Mouse (Mus musculus): ENCODE data around the gene Dydc2. TPM values are rescaled to one million over a fixed set of nuclear protein-coding genes. Genes with fewer than 3 reads are reported as not detected.

Gene Dydc2
- total RNA-seq, 2 experiments from 2014 or later, result not detected

DNA sequence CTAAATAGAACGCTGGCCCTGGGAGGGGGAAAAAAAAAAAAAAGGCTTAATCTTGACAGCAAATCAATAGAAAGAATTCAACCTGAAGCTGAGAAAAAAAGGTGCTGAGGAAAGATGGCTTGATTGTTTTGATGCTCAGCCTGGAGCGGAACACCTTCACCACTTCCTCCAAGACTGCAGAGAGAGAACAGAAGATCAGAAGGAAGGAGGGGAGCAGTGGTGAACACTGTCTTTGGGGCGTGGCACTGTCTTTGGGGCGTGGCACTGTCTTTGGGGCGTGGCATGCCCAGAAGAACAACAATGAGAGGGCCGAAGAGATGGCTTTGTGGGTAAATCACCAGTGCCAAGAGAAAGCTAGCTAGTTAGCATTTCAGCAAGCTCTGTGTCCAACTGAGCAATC is 18.5 kb downstream of the Dydc2 start:
- intact Hi-C loops (cut with DNase I), result no loop called here
- DNase-seq (ENCODE audit: low spot score), result no peak

DNA sequence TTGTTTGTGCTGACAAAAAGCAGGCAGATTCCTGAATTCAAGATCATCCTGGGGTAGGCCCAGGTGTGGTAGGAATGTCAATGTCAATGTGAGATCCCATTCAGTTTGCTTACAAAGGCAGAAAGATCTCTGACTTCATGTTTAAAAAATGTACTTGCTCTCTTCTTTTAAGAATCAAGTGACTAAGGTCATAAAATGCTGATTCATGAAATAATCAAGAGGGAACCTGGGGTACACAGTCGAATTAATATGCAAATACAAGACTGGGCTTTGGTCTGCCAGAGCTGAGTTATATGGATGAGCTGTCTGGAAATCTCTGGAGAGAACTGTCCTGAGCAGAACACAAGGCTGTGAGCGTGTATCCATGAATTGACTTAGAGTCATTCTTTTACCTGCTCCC is 21.6 kb downstream of the Dydc2 start:
- DNase-seq (ENCODE audit: low spot score), result no peak
- intact Hi-C loops (cut with DNase I), result no loop called here

- intact Hi-C loops (cut with DNase I), result loop anchor here (1.0 to 10.0 kb wide), 2 partner anchors 56 to 1500 kb away; no protein-coding TSS in a partner anchor
- DNase-seq (ENCODE audit: low spot score), result no peak
Measured at GRCm38 (mm10) chr14:41035146-41035798, 33.7 kb downstream of the Dydc2 start.

DNA sequence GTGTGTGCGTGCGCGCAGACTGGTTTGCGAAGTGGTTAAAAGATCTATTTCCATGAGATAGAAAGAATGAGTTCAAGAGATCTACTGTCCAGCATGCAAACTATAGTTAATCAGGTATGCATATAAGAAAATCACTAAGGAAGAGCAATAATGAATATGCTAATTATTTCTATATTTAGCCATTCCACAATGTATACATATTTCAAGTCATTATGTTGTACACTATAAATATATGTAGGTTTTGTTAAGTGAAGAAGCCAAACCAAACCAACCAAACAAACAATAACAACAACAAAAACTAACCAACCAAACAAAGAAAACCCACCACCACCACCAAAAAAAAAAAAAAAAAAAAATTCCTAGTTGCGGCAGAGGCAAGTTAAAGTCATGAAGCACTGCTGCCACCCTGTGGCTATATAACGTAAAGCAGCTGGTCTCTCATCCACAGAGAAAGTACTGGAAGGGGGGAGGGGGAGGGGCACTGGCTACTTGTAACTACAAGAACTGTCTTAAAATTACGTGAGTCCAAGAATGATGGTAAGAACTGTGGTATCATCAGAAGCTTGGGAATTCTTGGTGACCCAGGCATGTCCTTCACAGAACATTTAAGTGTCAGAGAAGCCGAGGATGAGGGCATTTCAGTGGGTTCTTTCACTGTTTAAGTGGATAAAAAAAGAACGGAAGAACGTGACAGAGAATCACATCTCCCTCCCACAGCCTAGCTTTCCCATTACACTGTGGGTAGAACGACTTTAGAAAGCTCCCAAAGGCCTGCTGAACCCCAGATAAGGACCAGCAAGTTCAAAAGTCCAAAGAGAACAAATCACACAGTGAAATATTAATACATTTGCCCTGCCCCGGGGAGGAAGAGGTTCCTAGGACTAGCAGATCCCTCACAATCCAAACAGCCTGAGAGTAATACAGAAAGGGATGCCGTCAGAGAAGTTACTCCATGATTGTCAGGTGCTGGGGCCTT is 35.6 kb downstream of the Dydc2 start:
- DNase-seq (ENCODE audit: low spot score), result peak; percentile 21
- intact Hi-C loops (cut with DNase I), result loop anchor here (2.0 to 10.0 kb wide), 2 partner anchors 117 to 1499 kb away; no protein-coding TSS in a partner anchor

DNA sequence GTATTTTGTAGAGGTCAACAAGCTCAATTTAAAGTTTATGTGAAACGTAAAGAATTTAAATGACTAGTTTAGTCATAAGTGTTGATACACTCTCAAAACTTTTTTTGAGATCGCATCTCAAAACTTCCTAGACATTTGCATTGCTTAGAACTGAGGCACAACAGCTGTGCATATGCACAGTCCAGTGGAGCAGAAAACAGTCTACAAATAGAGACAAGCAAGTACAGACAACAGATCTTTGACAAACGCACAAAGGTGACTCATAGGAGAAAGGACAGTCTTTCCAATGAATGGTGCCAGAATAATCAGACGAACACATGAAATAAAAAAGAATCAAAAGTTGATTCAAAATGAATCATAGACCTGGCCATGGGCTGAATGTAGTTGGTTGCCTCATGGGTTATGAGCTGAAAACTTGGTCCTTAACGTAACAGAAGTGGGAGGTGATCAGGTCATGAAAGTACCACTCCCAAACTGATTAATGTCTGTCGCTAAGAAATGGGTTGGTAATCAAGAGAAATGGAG is 38.0 kb downstream of the Dydc2 start:
- intact Hi-C loops (cut with DNase I), result loop anchor here (10.0 kb wide), 1 partner anchor 1496 kb away; no protein-coding TSS in a partner anchor
- no peak for DNase-seq (ENCODE audit: low spot score)

- no peak for DNase-seq (ENCODE audit: low spot score)
- intact Hi-C loops (cut with DNase I), result no loop called here
Measured at GRCm38 (mm10) chr14:41029303-41029702, 39.7 kb downstream of the Dydc2 start.

GRCm38 (mm10) chr14:41025594-41026284 is 43.3 kb downstream of the Dydc2 start:
- intact Hi-C loops (cut with DNase I), result no loop called here
- DNase-seq (ENCODE audit: low spot score), result no peak

GRCm38 (mm10) chr14:41025087-41025486 is 43.9 kb downstream of the Dydc2 start:
- no peak for DNase-seq (ENCODE audit: low spot score)
- intact Hi-C loops (cut with DNase I), result no loop called here

- intact Hi-C loops (cut with DNase I), result no loop called here
- no peak for DNase-seq (ENCODE audit: low spot score)
Measured at GRCm38 (mm10) chr14:41021246-41021645, 47.8 kb downstream of the Dydc2 start.

DNA sequence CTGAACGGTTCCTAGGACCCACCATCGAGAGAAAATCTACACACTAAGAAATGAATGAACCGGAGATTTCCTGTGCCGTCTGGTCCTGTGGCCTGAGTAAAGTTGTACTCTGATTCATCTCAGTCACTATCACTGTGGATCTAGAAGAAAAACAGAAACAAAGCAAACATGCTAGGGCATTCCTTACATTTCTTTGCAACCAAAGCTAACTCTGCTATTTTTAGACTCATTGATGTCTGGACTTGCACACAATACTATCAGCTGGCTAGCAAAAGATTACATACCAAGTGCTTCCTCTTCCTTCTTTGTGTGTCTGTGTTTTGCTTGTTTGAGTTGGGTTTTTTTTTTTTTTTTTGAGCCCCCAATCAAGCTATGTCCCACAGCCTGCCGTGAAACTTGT is 51.5 kb downstream of the Dydc2 start:
- DNase-seq (ENCODE audit: low spot score), result no peak
- intact Hi-C loops (cut with DNase I), result no loop called here

DNA sequence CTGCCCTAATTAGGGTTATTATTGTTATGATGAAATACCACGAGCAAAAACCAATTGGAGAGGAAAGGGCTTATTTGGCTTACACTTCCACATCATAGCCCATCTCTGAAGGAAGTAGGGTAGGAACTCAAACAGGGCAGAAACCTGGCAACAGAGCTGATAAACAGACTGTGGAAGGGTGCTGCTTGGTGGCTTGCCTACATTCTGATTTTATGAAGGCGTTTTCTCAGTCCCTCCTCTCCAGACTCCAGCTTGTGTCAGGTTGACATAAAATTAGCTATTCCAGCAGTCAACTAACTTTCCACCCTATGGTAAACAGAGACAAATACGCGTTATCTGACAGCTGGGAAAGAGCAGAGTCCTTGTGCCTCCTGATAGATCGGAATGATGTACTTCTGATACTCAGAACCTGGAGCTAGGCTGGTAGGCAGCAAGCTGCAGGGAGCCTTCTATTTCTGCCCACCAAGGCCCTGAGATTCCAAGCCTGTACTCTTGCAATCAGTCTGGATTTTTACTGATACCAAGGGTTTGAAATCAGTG is 54.2 kb downstream of the Dydc2 start:
- intact Hi-C loops (cut with DNase I), result no loop called here
- DNase-seq (ENCODE audit: low spot score), result no peak

DNA sequence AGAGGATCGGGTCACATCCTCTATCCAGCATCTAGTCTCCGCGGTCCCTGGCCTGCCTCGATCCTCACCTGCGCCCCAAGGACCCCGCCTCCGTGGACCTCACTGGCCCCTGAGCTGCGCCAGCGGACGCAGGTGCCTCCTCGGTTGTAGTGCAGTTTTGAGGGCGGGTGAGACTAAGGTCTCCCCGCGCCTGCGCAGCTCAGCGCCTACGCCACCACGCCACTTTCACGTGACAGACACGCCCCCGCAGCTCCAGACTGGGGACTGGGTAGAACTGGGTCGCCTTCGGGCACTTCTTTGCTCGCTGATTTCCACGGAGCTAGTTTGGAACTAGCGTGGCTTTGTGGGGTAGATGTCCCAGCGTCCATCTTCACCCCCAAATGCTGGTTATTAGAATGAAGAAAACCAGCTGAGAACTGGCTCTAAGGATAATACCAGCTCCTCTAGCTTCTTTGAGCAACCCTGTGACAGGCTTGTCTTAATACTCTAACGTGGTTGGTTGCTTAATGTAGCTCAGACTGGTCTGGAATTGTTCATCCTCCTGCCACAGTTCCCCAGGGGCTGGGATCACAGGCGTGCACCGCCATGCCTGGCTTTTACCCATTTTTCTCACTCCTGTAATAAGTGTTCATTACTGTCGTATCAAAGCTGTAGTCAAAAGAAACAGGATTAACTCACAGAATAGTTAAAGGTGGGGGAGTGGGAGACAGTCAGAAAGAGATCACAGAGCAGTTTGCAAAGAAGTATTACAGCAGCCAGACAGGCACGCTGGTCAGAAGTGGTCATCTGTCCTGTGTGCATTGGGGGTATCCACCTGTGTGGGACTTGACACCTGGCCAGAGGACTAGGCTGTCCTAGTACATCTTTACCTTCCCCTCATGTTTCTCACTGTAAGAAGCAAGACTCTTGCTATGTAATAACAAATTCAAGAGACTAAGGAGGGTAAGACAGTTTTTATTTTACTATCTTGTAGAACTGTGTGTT is 55.1 kb downstream of the Dydc2 start, which contains the start of gene Fam213a:
TSS of gene Fam213a (minus strand) at position 159 of the 984 bp plus-strand sequence.
- DNase-seq (ENCODE audit: low spot score), result peak; percentile 76
- intact Hi-C loops (cut with DNase I), result no loop called here

DNA sequence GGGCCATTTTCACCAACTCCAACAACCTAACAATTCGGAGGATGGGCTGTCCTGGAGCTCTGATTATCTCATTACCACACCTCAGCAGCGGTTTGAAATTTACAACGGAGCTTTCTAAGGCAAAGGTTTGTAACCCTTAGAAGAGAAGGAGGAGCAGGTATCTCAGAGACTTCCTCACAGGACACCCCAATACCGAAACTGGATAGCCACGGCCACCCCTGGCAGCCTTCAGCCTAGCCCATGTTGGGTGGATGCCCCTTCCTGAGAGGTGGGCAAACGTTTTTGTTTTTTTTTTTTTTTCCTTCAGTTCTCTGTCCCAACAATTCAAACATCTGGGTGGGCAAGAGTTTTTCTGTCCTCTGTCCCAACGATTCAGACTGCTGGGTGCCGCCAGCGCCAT is 55.9 kb downstream of the Dydc2 start:
- DNase-seq (ENCODE audit: low spot score), result no peak
- intact Hi-C loops (cut with DNase I), result no loop called here

DNA sequence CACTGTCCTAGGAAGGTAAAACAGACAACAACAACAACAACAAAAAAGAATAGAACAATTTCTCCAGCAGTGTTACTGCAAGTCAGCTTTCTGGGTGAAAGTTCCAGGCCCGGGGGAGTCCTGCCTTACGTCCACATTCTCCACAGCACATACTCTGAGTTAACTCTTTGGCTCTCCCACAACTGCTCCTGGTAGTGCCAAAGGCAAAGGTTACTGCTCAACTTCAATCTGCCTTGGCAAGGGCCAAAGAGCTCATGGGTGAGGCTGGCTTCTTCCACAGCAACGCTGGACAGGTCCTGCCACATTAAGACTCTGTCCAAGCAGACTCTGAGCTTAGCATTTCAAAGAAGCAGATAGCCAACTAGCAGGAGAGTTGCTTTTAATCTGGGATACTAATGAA is 57.1 kb downstream of the Dydc2 start:
- intact Hi-C loops (cut with DNase I), result no loop called here
- DNase-seq (ENCODE audit: low spot score), result no peak

GRCm38 (mm10) chr14:41008138-41008537 is 60.9 kb downstream of the Dydc2 start:
- intact Hi-C loops (cut with DNase I), result no loop called here
- no peak for DNase-seq (ENCODE audit: low spot score)

DNA sequence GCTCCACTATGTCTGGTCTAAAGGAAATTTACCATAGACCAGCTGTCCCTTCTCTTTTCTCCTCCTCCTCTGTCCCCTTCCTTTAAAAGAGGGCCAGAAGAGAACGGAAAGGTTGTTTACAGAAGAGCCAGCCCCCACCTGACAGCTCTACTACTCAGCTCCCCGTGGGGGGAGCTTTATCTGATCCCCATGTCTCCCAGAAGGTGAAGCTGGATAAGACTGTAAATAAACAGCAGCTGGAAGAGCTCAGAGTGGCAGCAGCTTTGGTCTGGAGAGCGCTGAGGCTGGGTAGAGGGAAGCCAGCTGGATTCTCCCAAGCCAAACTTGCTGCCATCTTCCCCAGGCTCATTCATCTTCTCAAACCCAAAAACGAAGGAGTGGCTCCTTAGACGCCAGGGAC is 61.4 kb downstream of the Dydc2 start:
- intact Hi-C loops (cut with DNase I), result no loop called here
- DNase-seq (ENCODE audit: low spot score), result no peak

DNA sequence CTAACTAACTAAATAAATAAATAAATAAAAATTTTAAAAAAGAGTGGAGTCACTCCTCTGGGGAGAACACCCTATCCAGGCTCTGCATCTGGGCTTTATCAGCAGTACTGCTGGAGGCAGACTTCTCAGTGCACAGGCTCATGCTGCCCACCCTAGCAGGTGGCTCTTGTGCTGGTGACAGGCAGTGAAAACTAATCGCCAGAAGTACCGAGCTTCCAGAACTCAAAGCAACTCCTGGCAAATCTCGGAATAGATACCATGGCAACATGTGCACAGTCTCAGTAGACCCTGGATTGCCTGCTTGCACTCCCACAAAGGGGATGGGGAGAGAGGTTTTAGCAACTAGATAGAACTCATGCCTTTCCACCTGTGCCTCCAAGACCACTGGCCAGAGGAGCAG is 62.1 kb downstream of the Dydc2 start:
- intact Hi-C loops (cut with DNase I), result no loop called here
- DNase-seq (ENCODE audit: low spot score), result no peak

GRCm38 (mm10) chr14:41006263-41006662 is 62.7 kb downstream of the Dydc2 start:
- no peak for DNase-seq (ENCODE audit: low spot score)
- intact Hi-C loops (cut with DNase I), result no loop called here

DNA sequence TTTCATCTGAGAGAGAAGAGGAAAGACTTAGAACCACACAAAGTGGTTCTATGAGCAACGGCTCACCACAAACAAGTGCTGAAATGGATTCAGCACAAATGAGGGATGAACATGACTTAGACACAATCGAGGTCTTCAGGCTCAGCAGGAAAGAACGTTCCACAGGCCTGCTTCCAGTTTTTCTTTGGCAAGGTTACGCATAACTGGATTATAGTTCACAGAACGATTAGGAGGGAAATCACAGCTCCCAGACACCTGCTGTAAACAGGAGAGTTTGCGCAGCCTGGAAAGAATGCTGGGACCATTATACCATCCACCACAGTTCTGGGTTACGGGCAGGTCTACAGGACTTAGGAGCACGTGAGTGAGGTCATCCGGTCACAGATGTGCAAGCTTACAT is 63.3 kb downstream of the Dydc2 start:
- DNase-seq (ENCODE audit: low spot score), result no peak
- intact Hi-C loops (cut with DNase I), result no loop called here
